Mouse (Mus musculus) liver, postnatal 0 days (tissue): ENCODE measurements at regions not wholly inside any gene's neighbourhood (a gene's known extent, or its start where the extent isn't known, plus 50 kb on each side); places are given as distances from the start of the nearest gene placed in this dataset.
A peak's percentile ranks its signal among the peaks of the same experiment; 100 is the strongest.

Source experiments
- ATAC-seq: fragments of 200-750 bp; cut with Nextera tagmentation; 2 replicates; pipeline ENCODE4 v1.8.0; 2017; ENCODE audit warnings: mild to moderate bottlenecking, moderate library complexity
- DNase-seq: peaks from one replicate; pipeline ENCODE4 v3.0.0-alpha.2; 2016
- H3K27ac ChIP-seq: fragments of 300-500 bp; sonication (generic); 2 replicates; pipeline ENCODE4 v1.5.1; 2014; ENCODE audit warnings: antibody characterized with exemption, moderate library complexity, mild to moderate bottlenecking, low read depth
- H3K27me3 ChIP-seq: fragments of 300-500 bp; sonication (generic); 2 replicates; pipeline ENCODE4 v1.6.1; 2014; ENCODE audit warnings: low read length, control low read depth, mixed read lengths; ENCODE audit not compliant: insufficient read depth
- H3K36me3 ChIP-seq: fragments of 300-500 bp; sonication (generic); replicated peaks from 2 replicates; pipeline ENCODE4 v1.6.1; 2014; ENCODE audit warnings: mild to moderate bottlenecking, control low read depth, low read length, moderate library complexity, mixed read lengths; ENCODE audit not compliant: insufficient read depth
- H3K4me1 ChIP-seq: fragments of 300-500 bp; sonication (generic); 2 replicates; pipeline ENCODE4 v1.6.1; 2014; ENCODE audit warnings: antibody characterized with exemption, mild to moderate bottlenecking, control low read depth; ENCODE audit not compliant: insufficient read depth
- H3K4me2 ChIP-seq: fragments of 300-500 bp; sonication (generic); 2 replicates; pipeline ENCODE4 v1.6.1; 2014; ENCODE audit warnings: low read depth, mild to moderate bottlenecking, low read length, moderate library complexity, mixed read lengths
- H3K4me3 ChIP-seq: fragments of 300-500 bp; sonication (generic); 2 replicates; pipeline ENCODE4 v1.5.1; 2014; ENCODE audit warnings: low read depth, low read length
- H3K9ac ChIP-seq: fragments of 300-500 bp; sonication (generic); replicated peaks from 2 replicates; pipeline ENCODE4 v1.6.1; 2014; ENCODE audit warnings: mild to moderate bottlenecking, moderate library complexity
- H3K9me3 ChIP-seq: fragments of 300-500 bp; sonication (generic); 2 replicates; pipeline ENCODE4 v1.6.1; 2016; ENCODE audit warnings: mild to moderate bottlenecking, control low read depth, low read length, mixed read lengths
- CTCF ChIP-seq: sonication (generic); IDR thresholded peaks from 2 replicates; pipeline ENCODE4 v1.5.1; 2016; ENCODE audit warnings: antibody characterized with exemption, low read depth
- EP300 ChIP-seq: IDR thresholded peaks from 2 replicates; pipeline ENCODE4 v1.6.1; 2016; ENCODE audit warnings: antibody characterized with exemption, low read depth, mild to moderate bottlenecking
- WGBS: fragments of 180-500 bp; shearing (Covaris S2); extraction: QIAGEN DNeasy Blood & Tissue Kit; methylation state at CpG from one replicate; pipeline ENCODE4 v1.1.7; 2014; ENCODE audit not compliant: insufficient replicate concordance; 5-methylcytosine and 5-hydroxymethylcytosine counted together

DNA sequence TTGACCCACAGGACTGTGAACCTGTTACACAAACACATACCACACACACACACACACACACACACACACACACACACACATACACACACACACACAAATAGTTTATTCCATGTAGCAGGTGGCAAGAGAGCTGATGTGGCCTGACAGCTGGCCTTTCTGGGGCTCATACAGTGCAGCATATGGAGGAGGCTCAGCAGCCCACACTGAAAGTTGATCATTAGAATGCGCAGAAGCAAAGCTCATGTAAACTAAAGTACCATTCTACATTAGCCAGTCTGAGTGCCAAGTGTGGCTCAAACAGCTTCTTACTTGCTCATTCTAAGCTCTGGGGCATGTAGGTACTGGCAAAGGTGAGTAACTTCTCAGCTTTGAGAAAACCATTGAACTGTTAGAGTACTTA lies 170.2 kb upstream of the Tent5a start:
- TF ChIP-seq CTCF (no peak), EP300 (no peak)
- no peaks in the 10 kb centered on the region for H3K9me3 ChIP-seq
- no peak overlapping the region for H3K4me3 ChIP-seq
- 84% methylated on average over 1 of the region's 1 CpGs for WGBS
- H3K27ac ChIP-seq, result 0 out of 2 replicates have a peak overlapping the region, but pooled peaks have one; percentile 3
- H3K27me3 ChIP-seq, result no peaks in the 10 kb centered on the region
- H3K4me1 ChIP-seq, result no peaks in the 10 kb centered on the region
- DNase-seq (no peak), ATAC-seq (peak; percentile 21; the same call in 1 of the 2 replicates)
- no peak overlapping the region for H3K9ac ChIP-seq
- H3K4me2 ChIP-seq, result no peak overlapping the region
- H3K36me3 ChIP-seq, result no peaks in the 10 kb centered on the region

DNA sequence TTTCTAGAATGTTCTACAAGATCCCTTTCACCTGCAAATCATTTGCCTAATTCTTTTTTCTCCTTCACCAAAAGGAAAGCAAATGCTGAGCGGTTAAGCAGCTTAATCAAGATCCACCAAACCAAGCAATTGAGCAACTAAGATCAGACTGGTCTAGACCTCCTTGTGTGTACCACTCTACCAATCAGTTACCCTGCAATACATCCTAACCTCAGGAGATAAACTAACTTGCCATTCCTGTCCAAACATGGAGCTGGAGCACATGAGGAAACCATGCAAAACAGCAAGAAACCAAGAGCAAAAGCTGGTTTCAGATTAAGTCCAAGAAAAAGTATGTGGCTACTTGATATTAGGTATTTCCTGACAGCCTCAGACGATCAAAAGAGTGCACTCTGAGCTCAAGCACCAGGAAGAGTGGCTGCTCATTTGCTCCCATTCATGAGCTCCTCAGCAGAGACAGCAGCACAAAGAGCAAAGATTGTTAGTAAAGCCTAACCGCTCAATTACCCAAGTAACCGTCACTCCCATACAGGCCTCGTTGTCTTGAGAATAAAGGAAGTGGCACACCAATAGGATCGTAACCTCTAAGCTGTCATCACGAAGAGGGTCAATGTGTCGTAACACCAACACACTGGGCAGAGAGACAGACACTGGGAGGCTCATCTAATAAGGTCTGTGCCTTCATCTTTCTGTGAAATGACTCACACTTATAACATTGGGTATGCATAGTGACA lies 169.5 kb upstream of the Tent5a start:
- no peak for TF ChIP-seq EP300
- TF ChIP-seq CTCF, result no peak
- Histone ChIP-seq H3K36me3 (no peaks in the 10 kb centered on the region), H3K27me3 (no peaks in the 10 kb centered on the region), H3K9me3 (no peaks in the 10 kb centered on the region), H3K27ac (peak overlapping the region; percentile 39; the same call in 1 of the 2 replicates), H3K4me1 (no peaks in the 10 kb centered on the region), H3K9ac (no peak overlapping the region), H3K4me3 (no peak overlapping the region), H3K4me2 (no peak overlapping the region)
- ATAC-seq (peak; percentile 81), DNase-seq (peak; percentile 13)
- whole genome bisulfite sequencing, result 56% methylated on average over 8 of the region's 8 CpGs

DNA sequence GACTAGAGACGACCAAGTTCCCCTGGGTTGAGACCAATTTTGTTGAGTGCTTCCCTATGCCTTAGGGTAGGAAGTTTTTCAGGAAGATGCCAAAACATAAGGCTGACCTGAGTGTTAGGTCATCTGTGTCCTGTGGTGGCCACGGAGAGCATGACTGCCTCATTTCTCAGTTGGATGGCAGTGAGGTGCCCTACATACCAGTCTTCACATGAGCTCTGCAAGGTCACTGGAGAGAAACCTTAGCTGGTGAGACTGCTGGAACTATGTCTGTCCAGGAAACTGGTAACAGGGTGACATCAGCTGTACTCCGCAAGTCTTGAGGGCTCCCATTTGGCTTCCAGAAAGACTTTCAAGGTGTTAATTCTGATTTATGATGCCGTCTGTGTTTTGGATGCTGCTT lies 167.9 kb upstream of the Tent5a start:
- H3K4me1 ChIP-seq, result no peaks in the 10 kb centered on the region
- TF ChIP-seq CTCF, result no peak
- TF ChIP-seq EP300, result no peak
- no peak for DNase-seq
- no peak overlapping the region for H3K9ac ChIP-seq
- no peaks in the 10 kb centered on the region for H3K36me3 ChIP-seq
- WGBS, result 74% methylated on average over 4 of the region's 4 CpGs
- no peak overlapping the region for H3K4me3 ChIP-seq
- no peaks in the 10 kb centered on the region for H3K27me3 ChIP-seq
- no peaks in the 10 kb centered on the region for H3K9me3 ChIP-seq
- H3K27ac ChIP-seq, result no peak overlapping the region
- no peak for ATAC-seq
- no peak overlapping the region for H3K4me2 ChIP-seq

DNA sequence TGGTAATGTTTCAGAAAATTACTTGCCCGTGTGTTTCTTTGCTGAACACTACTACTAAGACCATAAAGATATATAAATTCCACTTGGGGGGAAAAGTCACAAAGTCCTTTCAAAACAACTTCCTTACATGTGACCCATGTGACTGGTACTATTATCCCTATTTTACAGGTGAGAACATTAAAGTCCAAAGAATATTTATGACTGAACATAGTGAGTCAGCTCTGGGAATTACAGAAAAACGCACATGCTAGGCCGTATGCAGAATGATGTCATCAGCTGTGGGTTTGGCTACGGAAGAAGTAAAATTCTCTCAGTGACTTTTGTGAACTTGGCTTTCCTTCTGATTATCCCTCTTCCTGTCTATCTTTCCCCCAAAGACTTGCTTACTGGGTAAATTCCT lies 166.6 kb upstream of the Tent5a start:
- no peak overlapping the region for H3K27ac ChIP-seq
- no peak overlapping the region for H3K4me3 ChIP-seq
- ATAC-seq, result no peak
- H3K9me3 ChIP-seq, result no peaks in the 10 kb centered on the region
- H3K27me3 ChIP-seq, result no peaks in the 10 kb centered on the region
- 73% methylated on average over 4 of the region's 4 CpGs for WGBS
- no peaks in the 10 kb centered on the region for H3K36me3 ChIP-seq
- no peak overlapping the region for H3K9ac ChIP-seq
- DNase-seq, result no peak
- no peak overlapping the region for H3K4me2 ChIP-seq
- TF ChIP-seq CTCF (no peak), EP300 (no peak)
- H3K4me1 ChIP-seq, result no peaks in the 10 kb centered on the region

DNA sequence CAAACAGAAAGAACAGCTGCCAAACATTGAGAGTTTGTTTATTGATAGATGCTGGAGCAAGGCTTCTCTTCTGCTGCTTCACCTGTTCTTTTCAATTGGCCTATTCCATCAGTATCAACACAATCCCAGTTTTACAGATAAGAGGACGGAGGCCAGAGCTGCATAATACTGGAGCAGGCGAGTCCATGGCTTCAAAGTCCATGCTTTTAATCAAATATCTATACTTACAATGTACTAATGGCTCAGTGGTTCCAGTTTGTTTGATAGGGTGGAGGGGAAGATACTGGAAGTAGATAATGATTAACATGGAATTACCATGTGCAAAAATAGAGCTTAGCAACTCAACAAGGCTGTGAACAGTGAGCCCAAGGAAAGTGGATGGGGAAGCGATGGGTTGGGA lies 163.2 kb upstream of the Tent5a start:
- Histone ChIP-seq H3K4me1 (no peaks in the 10 kb centered on the region), H3K4me3 (no peak overlapping the region), H3K27me3 (no peaks in the 10 kb centered on the region), H3K9me3 (no peaks in the 10 kb centered on the region), H3K27ac (no peak overlapping the region), H3K4me2 (no peak overlapping the region), H3K9ac (no peak overlapping the region), H3K36me3 (no peaks in the 10 kb centered on the region)
- ATAC-seq, result no peak
- 63% methylated on average over 3 of the region's 3 CpGs for WGBS
- no peak for DNase-seq
- no peak for TF ChIP-seq CTCF
- no peak for TF ChIP-seq EP300

DNA sequence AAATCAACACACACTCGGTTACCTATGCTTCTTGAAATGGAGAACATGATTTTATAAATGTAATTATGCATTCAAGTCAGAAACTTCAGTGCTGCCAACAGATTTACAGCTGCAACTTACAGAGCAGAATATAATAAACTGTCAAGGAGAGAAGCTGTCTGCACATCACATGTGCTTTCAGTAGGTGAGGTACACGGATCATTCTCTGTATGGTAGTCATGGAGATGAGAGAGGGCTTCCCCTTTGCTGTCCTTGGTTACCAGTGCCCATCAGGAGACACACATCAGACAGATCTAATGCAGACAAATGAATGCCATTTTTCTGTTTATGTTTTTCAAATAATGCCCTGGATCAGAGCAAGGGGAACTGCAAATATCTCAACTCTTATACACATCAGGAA lies 160.8 kb upstream of the Tent5a start:
- WGBS, result 51% methylated on average over 2 of the region's 2 CpGs
- Histone ChIP-seq H3K4me1 (no peaks in the 10 kb centered on the region), H3K27me3 (no peaks in the 10 kb centered on the region), H3K9ac (no peak overlapping the region), H3K4me3 (no peak overlapping the region), H3K9me3 (no peaks in the 10 kb centered on the region), H3K27ac (no peak overlapping the region), H3K4me2 (no peak overlapping the region), H3K36me3 (no peaks in the 10 kb centered on the region)
- TF ChIP-seq EP300, result no peak
- TF ChIP-seq CTCF, result no peak
- ATAC-seq (no peak), DNase-seq (no peak)
